Mouse (Mus musculus) lung, adult 18-20 months (tissue): ENCODE results near the gene Mgat1.
A peak's percentile ranks its signal among the peaks of the same experiment; 100 is the strongest.

ENCODE experiments used
- DNase-seq, 2 experiments: peaks; one replicate each; pipeline ENCODE4 v3.0.0; 2022; ENCODE audit warnings: mixed read lengths in 2 of 2

Gene Mgat1

GRCm38 (mm10) chr11:49242944-49243626, 906 bp upstream of the Mgat1 start:
- DNase-seq = no peak

- no peak for DNase-seq
Measured at GRCm38 (mm10) chr11:49244595-49244930, 572 bp downstream of the Mgat1 start.

- DNase-seq = peak in 1 of 2 experiments; percentile 58
Measured at GRCm38 (mm10) chr11:49245176-49245575, 1.2 kb downstream of the Mgat1 start.

- DNase-seq = peak in 1 of 2 experiments; percentile 56
Measured at GRCm38 (mm10) chr11:49245634-49246415, 1.8 kb downstream of the Mgat1 start.

- DNase-seq = no peak
Measured at GRCm38 (mm10) chr11:49246523-49246922, 2.5 kb downstream of the Mgat1 start.

- no peak for DNase-seq
Measured at GRCm38 (mm10) chr11:49247255-49247654, 3.3 kb downstream of the Mgat1 start.

GRCm38 (mm10) chr11:49248226-49248973, 4.4 kb downstream of the Mgat1 start:
- peak; percentile 82 to 88 for DNase-seq

- DNase-seq = no peak
Measured at GRCm38 (mm10) chr11:49248974-49249700, 5.1 kb downstream of the Mgat1 start.

- no peak for DNase-seq
Measured at GRCm38 (mm10) chr11:49249811-49250421, 5.9 kb downstream of the Mgat1 start.

- peak; percentile 95 to 96 for DNase-seq
Measured at GRCm38 (mm10) chr11:49250422-49251379, 6.7 kb downstream of the Mgat1 start.

GRCm38 (mm10) chr11:49251380-49251761, 7.4 kb downstream of the Mgat1 start:
- DNase-seq = no peak

- no peak for DNase-seq
Measured at GRCm38 (mm10) chr11:49252048-49252447, 8.1 kb downstream of the Mgat1 start.

- no peak for DNase-seq
Measured at GRCm38 (mm10) chr11:49253035-49253434, 9.0 kb downstream of the Mgat1 start.

GRCm38 (mm10) chr11:49259296-49259695, 15.3 kb downstream of the Mgat1 start:
- DNase-seq = no peak

GRCm38 (mm10) chr11:49259829-49260228, 15.8 kb downstream of the Mgat1 start:
- no peak for DNase-seq

- DNase-seq = peak in 1 of 2 experiments; percentile 63
Measured at GRCm38 (mm10) chr11:49260598-49261312, 16.8 kb downstream of the Mgat1 start.

GRCm38 (mm10) chr11:49261313-49261855, 17.4 kb downstream of the Mgat1 start:
- DNase-seq = no peak

GRCm38 (mm10) chr11:49262286-49262685, 18.3 kb downstream of the Mgat1 start:
- no peak for DNase-seq

GRCm38 (mm10) chr11:49263149-49263548, 19.2 kb downstream of the Mgat1 start:
- no peak for DNase-seq

GRCm38 (mm10) chr11:49264081-49264480, 20.1 kb downstream of the Mgat1 start:
- no peak for DNase-seq
